Mouse (Mus musculus) adipocyte (in vitro differentiated cells): ENCODE measurements around the gene Fam83f.

Source experiments
- DNase-seq: peaks from one replicate; pipeline ENCODE4 v3.0.0-alpha.2; 2016; ENCODE audit warnings: low spot score

Fam83f gene

DNA sequence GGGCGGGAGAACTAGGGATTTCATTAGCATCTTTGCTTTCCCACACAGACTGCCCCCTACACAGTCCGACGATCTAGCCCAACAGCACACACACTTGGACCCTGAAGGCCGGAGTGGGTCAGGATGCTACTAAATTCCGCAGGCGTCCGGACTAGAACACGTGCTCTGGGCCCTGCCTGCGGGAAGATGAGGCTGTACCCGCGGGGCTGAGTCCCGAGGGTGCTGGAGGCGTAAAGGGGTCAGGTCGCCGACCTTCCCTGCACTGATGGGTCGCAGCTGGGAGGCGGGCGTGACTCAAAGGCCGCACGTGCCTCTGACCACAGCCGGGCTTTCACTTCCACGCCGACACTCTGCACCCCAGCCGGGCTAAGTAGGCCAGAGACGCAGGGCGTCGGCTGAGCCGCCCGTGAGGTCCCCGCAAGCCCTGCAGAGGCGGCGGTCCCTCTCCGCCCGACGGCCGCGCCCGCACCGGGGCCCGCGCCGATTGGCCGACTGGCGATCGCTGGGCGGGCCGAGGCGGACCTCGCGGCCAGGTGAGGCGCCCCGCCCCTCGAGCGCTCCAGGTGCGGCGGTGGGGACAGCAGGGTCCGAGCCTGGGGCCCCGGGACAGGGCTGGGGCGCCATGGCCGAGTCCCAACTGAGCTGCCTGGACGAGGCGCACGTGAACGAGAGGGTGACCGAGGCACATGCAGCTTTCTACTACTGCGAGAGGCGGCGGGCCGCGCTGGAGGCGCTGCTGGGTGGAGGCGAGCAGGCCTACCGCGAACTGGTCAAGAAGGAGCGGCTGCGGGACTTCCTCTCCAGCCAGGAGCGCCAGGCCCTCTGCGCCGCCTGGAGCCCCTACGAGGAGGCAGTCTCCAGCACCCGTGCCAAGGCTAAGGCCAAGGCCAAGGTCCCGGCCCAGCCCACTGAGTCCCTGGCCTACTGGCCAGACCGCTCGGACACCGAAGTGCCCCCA lies at the start of gene Fam83f:
Gene Fam83f, plus strand, starts transcription at position 553 of the 958 bp plus-strand sequence.
- no peak for DNase-seq

DNA sequence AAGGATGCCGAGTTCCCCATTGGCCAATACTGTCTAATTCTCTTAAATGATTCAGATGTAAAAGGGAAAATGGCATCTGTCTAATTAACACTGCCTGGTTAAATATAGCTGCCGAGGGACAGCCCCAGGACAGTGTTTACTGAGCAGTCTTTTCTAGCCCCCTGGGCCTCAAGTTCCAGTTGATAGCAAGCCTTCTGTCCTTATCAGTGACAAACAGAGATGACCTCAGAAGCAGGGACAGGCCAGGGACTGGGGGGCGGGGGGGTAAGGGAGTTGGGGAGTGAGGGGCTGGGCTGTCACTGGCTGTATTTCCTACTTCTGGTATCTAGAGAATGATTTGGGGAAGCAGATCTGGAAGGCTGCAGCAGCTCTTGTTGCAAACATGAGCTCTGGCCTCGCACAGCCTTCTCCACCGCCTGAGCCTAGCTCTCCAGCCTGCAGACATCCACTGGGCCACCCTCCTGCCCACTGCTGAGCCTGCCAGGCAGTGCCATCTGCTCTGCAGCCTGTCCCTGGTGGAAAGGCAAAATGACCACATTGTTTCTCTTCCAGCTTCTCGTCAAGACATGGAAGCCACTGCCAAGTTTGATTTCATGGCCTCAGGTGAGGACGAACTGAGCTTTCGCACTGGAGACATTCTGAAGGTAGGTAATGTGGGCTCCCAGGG lies 48.3 kb upstream of the Fam83f start:
- no peak for DNase-seq

DNA sequence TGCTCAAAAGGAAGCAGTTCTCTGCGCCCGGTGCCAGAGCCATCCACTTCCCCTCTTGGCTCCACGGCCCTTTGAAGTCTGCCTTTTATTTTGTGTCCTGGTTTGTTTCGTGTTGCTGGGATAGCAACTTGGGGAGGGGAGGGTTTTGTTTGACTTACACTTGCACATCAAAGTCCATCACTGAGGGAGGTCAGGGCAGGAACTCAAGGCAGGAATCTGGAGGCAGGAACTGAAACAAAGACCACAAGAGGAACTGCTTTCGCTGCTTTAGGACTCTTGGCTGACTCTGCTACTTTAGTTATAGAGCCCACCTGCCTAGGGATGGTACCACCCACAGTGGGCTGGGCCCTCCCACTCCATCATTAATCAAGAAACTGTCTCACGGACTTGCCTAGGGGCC lies 45.2 kb upstream of the Fam83f start:
- no peak for DNase-seq

DNA sequence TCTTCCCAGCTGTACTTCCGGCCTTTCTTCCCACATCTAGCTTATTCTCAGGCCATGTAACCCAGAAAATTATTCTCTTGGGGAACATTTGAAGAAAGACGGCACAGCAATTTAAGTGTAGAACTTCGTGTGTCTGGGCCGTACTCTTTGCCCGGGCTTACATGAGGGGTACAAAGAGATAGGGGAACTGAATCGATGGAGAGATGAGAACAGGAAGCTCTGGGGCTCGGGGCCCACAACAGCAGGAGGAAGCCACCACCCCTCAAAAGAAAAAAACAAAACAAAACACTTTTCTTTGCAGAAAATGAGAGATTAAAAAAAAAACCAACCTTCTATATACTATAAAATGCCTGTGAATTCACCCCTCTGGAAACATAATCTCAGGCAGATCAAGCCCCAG lies 41.5 kb upstream of the Fam83f start:
- DNase-seq, result no peak

DNA sequence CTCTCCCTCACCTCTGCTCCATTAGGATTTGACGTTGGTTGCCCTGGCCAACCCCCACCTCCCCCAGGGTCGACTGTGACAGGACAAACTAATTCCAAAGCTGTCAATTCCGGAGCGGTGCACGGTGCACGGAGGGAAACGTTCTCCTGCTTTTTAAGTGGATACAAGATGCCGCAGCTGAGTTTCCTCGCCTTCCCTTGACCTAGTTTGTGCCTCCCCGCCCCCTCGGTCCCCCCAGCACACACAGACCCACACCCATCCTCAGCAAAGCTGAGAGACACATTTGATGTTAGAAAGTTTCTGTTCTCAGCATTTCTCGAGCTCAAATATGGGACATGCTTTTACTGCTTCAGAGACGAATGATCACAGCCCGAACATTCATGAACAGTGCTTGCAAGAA lies 40.9 kb upstream of the Fam83f start:
- no peak for DNase-seq

DNA sequence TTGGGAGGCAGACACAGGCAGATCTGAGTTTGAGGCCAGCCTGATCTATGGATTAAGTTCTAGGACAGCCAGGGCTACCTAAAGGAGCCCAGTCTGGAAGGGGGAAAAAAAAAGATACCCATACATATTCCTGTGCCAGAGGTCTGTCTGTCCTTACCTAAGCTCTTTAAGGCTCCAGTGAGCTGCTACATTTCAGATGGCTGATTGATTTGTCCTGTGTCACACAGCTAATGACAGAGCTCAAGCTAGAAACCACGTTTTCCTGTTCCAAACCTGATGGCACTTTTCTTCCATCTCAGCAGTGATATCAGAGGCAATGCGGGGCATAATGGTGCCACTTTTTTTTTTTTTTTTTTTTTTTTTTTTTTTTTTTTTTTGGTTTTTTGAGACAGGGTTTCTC lies 40.3 kb upstream of the Fam83f start:
- DNase-seq, result no peak

DNA sequence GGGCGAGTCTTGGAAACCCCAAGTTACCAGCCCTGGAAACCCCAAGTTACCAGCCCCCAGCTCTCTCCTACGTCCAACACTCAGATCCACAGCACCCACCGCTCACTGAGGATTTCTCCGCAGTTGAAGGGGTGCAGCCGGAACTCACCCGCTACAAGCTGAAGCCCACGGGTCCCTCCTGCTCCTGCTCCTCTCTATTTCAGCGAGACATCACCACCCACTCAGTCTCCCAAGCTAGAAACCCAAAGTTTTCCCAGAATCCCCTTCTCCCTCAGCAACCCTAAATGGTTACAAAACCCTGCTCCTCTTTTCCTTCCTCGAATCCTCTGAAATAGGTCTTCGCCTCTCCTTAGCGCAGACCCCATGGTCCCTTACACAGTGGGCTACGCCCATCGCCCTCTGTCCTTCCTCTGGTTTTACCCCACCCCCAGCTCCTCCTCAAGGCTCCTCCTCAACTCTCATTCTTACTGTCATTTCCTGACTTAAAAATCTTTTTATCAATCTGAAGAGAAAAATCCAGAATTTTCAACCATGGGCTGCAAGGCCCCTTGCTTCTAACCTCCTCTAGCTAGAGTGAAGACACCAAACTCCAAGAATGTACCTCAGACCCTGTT lies 39.3 kb upstream of the Fam83f start:
- no peak for DNase-seq

DNA sequence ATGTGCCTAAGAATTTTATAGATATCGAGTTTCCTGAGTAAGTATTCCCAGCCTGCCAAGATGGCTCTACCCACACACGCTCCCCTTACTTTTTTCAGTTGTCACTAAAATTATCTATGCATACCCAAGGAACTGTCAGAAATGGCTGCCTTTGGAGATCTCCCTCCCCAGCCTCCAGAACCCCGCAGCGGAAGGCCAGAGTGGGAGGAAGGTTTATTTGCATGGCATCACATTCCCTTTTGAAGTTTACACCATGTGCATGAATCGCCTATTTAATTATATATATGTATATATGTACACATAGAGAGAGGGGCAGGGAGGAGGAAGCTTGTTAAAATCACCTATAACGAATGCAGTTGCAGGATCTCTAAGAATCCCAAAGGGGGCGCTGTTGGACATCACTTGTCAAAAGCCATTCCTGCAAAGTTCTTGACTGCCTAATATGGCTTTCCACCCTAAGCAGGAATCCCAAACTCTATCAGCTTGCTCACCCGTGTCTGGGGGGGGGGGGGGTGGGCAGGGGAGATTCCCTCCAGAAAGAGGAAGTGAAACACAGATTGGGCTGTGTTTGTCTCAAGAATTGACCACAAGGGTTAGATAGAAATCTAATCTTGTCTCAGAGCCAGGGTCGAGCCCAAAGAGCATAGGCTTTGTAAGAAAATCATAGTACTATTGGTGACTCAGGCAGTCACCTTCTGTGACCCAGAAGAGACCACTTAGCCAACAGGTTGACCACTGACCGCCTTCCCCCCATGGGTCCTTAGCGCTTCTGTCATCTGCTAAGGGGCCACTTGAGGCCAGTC lies 37.1 kb upstream of the Fam83f start:
- peak; percentile 75 for DNase-seq

DNA sequence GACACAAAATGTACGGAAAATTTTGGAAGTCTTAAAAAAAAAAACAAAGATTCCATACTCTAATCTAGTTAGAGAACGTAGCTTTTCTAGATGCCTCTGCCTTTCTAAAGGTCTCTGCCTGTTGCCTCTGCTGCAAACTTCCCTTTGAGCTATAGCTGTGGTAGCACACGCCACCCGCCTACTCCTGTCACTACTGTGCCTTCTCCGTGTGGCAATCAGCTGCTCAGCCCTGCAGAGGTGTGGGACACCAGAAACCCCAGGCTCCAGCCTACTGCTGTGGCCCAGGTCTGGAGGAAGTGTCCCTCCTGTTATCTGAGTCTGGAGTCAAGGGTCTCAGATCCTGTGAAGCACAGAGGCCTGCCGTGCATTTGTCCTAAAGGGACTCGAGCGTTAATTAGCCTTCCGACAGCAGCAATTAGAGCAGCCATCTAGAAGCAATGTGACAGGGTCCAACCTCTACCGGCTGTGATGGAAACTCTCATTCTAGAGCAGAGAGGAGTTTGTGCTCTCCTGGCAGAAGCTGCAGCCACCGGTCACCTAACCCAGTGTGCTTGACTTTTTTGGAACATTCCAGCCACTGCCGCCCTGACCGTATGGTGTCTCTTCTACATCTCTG lies 34.8 kb upstream of the Fam83f start:
- no peak for DNase-seq

DNA sequence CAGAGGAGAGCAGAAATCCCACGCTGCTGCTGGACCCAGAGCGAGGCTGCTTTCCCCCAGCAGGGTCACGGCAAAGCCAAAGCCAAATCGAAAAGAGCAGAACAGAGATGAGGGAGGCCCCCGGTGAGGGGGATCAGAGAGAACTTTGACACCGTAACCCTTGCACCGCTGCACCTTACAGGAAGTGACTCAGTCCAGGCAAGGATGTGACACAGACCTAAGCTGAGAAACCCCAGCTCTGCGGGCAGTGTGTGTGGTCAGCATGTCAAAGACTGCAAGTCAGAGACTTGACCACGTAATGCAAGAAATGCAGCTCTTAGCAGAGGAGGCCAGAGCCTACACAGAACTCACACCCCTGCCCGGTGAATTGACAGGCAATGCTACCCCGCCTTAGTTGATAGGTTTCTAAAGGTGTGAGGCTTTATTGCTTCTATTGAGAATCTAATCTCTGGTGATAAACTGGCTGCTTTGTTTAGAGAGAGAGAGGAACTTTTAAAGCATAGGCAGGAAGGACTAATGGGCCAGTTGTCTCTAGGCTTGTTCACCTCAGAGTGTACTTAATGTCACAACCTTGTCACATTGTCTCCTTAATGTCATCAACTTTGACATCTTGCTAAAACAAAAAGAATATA lies 32.5 kb upstream of the Fam83f start:
- no peak for DNase-seq

DNA sequence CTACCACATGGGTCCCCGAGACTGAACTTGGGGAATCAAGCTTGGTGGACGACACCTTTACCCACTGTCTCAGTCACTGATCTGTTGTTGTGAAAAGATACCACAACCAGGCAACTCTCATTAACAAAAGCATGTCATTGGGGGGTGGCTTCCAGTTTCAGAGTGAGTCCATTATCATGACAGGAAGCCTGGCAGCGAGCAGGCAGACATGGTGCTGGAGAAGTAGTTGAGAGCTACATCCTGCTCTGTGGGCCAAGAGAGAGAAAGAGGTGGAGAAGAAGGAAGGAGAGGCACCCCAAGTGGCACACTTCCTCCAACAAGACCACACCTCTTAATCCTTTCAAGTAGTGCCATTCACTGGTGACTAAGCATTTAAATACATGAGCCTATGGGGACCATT lies 31.8 kb upstream of the Fam83f start:
- DNase-seq, result no peak

DNA sequence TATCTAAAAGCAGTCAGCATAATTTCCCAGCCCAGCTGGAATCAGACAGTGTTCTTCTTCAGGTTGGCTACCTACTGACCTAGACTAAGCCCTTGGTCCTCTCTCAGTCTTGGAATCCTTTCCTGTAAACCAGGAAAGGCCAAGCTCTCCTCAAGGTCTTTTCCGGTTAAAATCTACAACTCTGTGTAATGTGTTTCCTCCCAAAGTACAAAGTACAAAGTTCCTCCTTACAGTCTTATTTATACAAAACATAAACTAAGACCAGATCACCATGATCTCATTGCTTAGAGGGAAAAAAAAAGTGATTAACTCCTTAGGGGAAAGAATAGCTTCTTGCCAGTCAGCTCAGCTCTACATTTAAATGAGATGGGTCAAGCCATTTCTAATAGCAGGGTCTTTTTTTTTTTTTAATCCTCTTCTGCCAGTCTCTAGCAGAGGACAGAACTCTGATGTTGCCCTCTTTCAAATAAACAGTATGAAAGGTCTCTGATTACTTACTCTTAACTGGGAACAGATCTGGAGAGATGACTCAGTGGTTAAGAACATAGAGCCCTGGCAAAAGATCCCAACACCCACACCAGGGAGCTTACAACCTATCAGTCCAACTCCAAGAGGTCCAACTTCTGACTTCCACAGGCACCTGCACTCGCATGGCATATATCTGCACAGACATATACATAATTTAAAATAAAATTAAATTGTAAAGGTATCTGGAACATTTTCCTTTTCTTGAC lies 29.8 kb upstream of the Fam83f start:
- no peak for DNase-seq

DNA sequence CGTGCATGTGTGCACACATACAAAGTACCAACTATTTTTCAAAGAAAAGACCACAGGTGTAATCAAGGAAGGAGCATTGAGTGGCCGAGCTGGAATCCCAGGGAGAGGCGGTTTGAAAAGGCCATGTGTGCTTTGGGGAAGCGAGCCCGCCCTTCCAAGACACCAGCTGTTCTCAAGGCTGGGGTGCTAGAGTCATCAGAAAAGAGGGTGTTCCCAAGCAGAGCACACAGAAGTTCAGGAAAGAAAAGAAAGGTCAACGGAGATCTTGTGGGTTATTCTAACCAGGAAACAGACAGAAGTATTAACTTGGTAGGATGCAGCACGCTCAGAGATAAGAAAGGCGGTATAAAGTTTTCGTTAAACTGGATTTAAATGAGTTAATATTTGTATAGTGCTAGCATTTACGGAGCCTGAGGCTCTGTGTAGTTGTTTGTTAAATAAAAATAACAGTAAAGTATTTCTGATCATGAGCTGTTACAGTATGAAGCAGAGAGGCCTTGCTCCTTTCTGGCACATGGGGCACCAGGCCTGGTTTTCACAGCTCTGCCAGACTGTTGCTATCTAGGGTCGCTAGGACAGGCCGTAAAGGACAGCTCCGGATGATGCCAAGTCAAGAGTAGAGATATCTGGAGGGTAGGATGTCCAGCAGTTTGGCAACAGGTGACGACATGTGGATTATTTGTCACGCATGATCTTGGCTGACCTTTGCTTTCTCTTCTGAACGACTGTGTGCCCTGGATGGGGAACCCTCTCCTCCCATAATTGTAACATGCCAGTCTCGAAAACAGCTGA lies 26.4 kb upstream of the Fam83f start:
- peak; percentile 15 for DNase-seq

DNA sequence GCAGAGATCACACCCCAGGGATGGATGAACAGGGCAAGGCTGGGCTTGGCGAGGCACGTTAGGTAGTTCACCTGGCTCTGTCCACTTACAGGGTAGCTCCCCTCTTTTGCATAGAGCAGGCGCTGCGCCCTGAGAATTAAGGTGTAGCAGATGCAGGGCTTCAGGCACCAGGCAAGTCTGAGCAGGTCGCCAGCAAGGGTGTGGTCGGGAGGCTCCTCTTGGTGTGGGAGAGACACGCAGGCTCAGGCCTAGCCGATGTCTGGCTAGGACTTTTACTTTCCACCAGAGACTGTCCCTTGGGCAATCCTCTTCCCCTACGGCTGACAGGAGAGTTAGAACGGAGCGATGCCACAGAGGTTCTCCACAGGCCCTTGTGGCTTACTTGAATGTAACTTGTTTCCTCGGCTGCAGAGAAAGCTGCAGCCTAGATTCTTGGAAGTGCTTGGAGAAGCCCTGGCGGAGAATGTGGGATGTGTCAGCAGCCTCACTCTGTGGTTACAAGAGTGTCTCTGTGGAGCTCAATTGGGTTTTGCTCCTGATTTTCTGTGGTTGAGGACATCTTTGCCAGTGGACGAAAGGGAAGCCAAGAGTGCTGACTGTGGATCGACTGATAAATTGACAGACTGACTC lies 22.6 kb upstream of the Fam83f start:
- no peak for DNase-seq

DNA sequence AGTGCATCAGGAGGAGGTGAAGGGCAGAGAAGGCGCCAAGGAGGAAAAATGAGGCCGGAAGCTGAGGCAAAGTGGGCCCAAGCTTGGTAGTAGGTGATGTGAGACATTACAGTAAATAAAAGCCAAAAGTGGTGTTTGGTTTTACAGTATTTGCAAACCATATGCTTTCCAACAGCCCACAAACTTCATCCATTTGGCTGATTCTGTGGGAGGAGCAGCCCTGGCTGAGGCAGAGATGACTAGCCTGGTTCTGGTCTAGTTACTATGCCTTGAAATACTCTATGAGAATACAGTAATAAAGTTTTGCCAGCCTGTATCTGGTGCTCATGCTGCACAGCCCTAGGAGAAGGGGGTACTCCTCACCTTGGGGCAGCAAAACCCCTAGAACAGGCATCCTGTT lies 21.2 kb upstream of the Fam83f start:
- DNase-seq, result no peak

DNA sequence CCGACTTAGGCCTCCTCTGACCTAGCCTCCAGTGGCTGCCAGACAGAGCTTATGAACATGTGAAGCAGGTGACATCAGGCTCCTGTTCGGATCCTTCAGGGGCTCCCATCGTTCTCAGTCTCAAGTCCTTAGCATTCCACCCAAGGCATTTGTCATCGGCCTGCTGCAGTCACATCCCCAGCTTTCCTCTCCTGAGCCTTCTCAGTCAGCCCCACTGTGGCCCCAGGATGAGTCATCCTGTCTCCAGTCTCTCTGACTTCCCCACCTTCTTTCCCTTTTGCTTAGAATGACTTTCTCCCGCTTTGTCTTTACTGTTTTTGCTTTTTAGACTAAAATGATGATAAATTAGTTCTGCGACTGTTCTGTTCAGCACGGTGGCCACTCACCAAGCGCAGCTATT lies 17.8 kb upstream of the Fam83f start:
- DNase-seq, result no peak

DNA sequence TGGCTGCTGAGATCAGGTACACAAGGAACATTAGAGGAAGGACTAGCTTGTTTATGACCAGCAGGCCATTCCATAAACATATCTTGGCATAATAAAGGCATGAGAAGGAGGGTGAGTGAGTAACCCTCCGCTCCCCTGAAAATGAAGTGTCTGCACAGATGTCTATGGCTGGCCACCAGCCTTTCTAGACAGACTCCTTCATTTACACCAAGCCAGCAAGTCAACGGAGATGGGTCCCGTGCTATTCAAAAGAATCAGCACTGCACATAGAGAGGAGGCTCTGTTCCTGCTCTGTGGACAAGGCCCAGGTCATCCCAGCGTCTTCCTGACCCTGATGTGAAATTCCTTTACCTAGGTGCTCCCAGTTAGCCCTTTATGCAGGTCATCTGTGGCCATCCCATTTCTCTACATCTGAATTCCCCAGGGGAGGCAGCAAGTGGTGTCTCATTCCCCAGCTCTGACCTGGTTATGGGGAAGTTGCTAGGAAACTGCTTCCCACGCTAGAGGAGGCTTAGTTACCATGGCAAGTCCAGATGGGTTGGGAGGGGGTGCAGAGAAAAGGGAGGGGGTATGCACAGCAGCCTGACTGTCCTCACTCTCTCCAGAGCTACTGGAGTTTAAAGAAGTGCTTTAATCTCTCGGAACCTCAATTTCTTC lies 12.7 kb upstream of the Fam83f start:
- DNase-seq, result no peak

DNA sequence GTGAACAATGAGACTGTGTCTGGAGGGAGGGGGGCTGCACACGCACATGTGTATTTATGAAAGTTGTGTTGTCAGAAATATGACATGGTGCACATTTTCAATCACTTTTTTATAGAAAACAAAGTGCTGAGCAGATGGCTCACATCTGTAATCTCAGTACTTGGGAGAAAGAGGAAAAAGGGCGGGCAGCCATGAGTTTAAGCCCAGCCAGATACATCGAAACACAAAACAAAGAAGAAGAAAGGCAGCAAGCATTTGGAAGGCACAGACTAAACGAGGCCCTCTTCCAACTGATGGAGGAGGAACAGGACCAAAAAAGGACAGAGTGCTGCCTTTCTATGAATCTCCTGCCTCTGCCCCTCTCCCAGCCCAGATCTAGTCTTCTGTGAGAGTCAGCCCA lies 10.7 kb upstream of the Fam83f start:
- no peak for DNase-seq

DNA sequence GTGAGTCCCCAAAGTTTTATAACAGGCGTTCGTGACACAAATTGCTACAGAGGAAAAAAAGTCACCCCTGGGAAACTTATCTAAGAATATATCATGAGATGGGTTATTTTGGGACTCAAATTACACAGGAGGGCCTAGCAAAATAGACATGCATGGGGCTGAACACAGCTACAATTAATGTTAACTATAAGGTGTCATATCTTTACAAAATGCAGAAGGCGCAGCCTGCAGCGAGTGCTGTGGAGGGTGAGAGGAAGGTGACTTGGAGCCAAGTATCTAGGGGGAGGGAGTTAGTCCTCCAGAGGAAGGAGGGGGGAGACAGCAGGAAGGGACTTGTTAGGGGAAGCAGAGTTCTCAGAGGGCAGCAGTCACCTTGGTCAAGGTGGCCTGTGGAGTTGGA lies 7.2 kb upstream of the Fam83f start:
- no peak for DNase-seq
